Mouse (Mus musculus) myocyte (in vitro differentiated cells): ENCODE measurements around the gene Cyp2s1.
A peak's percentile ranks its signal among the peaks of the same experiment; 100 is the strongest.

ENCODE experiments used
- MYOG ChIP-seq, 3 experiments: IDR thresholded peaks; one replicate each; pipeline ENCODE4 v1.6.1; 2011; ENCODE audit warnings: control low read depth in 2 of 3, low read depth in 2 of 3, mild to moderate bottlenecking in 2 of 3; ENCODE audit not compliant: insufficient read length in 2 of 3, control insufficient read depth in 1 of 3, insufficient read depth in 1 of 3
- POLR2A ChIP-seq: IDR thresholded peaks from one replicate; pipeline ENCODE4 v1.6.1; 2011; ENCODE audit warnings: low read depth, mild to moderate bottlenecking, control low read depth, moderate library complexity; ENCODE audit not compliant: insufficient read length
- USF1 ChIP-seq: IDR thresholded peaks from one replicate; pipeline ENCODE4 v1.6.1; 2011; ENCODE audit warnings: low read depth, mild to moderate bottlenecking, control low read depth, moderate library complexity

GRCm38 (mm10) chr7:25812195-25812594 lies 4.5 kb downstream of the Cyp2s1 start:
- TF ChIP-seq POLR2A (no peak), USF1 (no peak), MYOG (IDR thresholded peaks at IDR 0.05; ENCODE audit: control insufficient read depth in 1 of 3, insufficient read depth in 1 of 3, insufficient read length in 2 of 3, low read depth in 2 of 3) (peak in 1 of 3 experiments; percentile 45)
